Mouse (Mus musculus) liver, embryonic 14.5 days (tissue): Measurements from ENCODE around the gene Col20a1.

Source experiments
- CTCF ChIP-seq: IDR thresholded peaks from 2 replicates; pipeline ENCODE4 v1.5.1; 2016; ENCODE audit warnings: antibody characterized with exemption, low read depth, control low read depth
- EP300 ChIP-seq: IDR thresholded peaks from 2 replicates; pipeline ENCODE4 v1.6.1; 2016; ENCODE audit warnings: antibody characterized with exemption, low read depth

DNA sequence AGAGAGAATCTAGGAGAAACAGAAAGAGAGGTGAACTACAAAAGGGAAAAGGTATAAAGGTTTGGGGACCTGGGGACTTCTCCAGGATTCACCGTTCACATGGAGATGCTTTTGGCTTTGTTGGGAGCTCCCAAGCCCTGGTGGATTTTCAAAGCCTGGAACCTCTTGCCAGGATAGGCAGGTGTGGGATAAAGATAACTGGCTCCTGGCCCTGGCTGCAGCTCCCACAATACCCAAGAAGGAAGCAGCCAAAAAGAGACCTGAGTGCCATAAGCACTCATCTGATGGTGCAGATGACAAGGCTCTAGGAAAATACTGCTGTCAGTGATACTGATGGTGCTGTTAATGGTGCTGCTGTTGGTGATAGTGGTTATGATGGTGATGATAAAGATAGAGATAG, 65.8 kb downstream of the Col20a1 start:
- TF ChIP-seq CTCF (no peak), EP300 (no peak)
